Mouse (Mus musculus): ENCODE results near the gene Srgap1. TPM values are rescaled to one million over a fixed set of nuclear protein-coding genes. Genes with fewer than 3 reads are reported as not detected.

Gene Srgap1
- polyA plus RNA-seq, 1 experiment = 1.6 TPM

GRCm38 (mm10) chr10:122006606-122007005 is 40.5 kb downstream of the Srgap1 start:
- H3K27ac ChIP-seq (ENCODE audit: insufficient read depth, low read depth, low read length) = no peak overlapping the region
- TF ChIP-seq CTCF (IDR thresholded peaks at IDR 0.05; ENCODE audit: extremely low read depth, insufficient read length, insufficient replicate concordance, low read depth, low read length) (no peak), POLR2A (IDR thresholded peaks at IDR 0.05; ENCODE audit: low read depth, low read length) (no peak)
- no peaks in the 10 kb centered on the region for H3K27me3 ChIP-seq (ENCODE audit: control insufficient read depth, insufficient read depth, low read length)
- WGBS = 74% methylated on average over 5 of the region's 5 CpGs
- no peak overlapping the region for H3K4me3 ChIP-seq (ENCODE audit: low read depth, low read length)
- H3K36me3 ChIP-seq (ENCODE audit: control insufficient read depth, insufficient read depth, low read length) = no peaks in the 10 kb centered on the region
- H3K4me1 ChIP-seq (ENCODE audit: control insufficient read depth, insufficient read depth, insufficient read length, low read length) = peaks cover 9% of the 10 kb centered on the region; the same call in 1 of the 2 replicates

GRCm38 (mm10) chr10:122006151-122006550 is 41.0 kb downstream of the Srgap1 start:
- TF ChIP-seq CTCF (IDR thresholded peaks at IDR 0.05; ENCODE audit: extremely low read depth, insufficient read length, insufficient replicate concordance, low read depth, low read length) = no peak
- no peak for TF ChIP-seq POLR2A (IDR thresholded peaks at IDR 0.05; ENCODE audit: low read depth, low read length)
- Histone ChIP-seq H3K4me3 (ENCODE audit: low read depth, low read length) (no peak overlapping the region), H3K4me1 (ENCODE audit: control insufficient read depth, insufficient read depth, insufficient read length, low read length) (peaks cover 9% of the 10 kb centered on the region; the same call in 1 of the 2 replicates), H3K36me3 (ENCODE audit: control insufficient read depth, insufficient read depth, low read length) (no peaks in the 10 kb centered on the region), H3K27me3 (ENCODE audit: control insufficient read depth, insufficient read depth, low read length) (no peaks in the 10 kb centered on the region), H3K27ac (ENCODE audit: insufficient read depth, low read depth, low read length) (no peak overlapping the region)
- WGBS = 69% methylated on average over 6 of the region's 6 CpGs

- Histone ChIP-seq H3K27me3 (ENCODE audit: control insufficient read depth, insufficient read depth, low read length) (no peaks in the 10 kb centered on the region), H3K27ac (ENCODE audit: insufficient read depth, low read depth, low read length) (no peak overlapping the region), H3K4me3 (ENCODE audit: low read depth, low read length) (no peak overlapping the region), H3K36me3 (ENCODE audit: control insufficient read depth, insufficient read depth, low read length) (no peaks in the 10 kb centered on the region), H3K4me1 (ENCODE audit: control insufficient read depth, insufficient read depth, insufficient read length, low read length) (peaks cover 9% of the 10 kb centered on the region; the same call in 1 of the 2 replicates)
- TF ChIP-seq POLR2A (IDR thresholded peaks at IDR 0.05; ENCODE audit: low read depth, low read length) (no peak), CTCF (IDR thresholded peaks at IDR 0.05; ENCODE audit: extremely low read depth, insufficient read length, insufficient replicate concordance, low read depth, low read length) (no peak)
- WGBS = 25% methylated on average over 6 of the region's 6 CpGs
Observed at GRCm38 (mm10) chr10:122005560-122005959, 41.6 kb downstream of the Srgap1 start.

GRCm38 (mm10) chr10:122002930-122003329 is 44.2 kb downstream of the Srgap1 start:
- WGBS = 41% methylated on average over 6 of the region's 6 CpGs

GRCm38 (mm10) chr10:121998806-121999205 is 48.3 kb downstream of the Srgap1 start:
- H3K27me3 ChIP-seq (ENCODE audit: control insufficient read depth, insufficient read depth, low read length) = no peaks in the 10 kb centered on the region
- no peak for TF ChIP-seq POLR2A (IDR thresholded peaks at IDR 0.05; ENCODE audit: low read depth, low read length)
- TF ChIP-seq CTCF (IDR thresholded peaks at IDR 0.05; ENCODE audit: extremely low read depth, insufficient read length, insufficient replicate concordance, low read depth, low read length) = no peak
- H3K4me1 ChIP-seq (ENCODE audit: control insufficient read depth, insufficient read depth, insufficient read length, low read length) = peaks cover 6% of the 10 kb centered on the region; the same call in 1 of the 2 replicates
- H3K4me3 ChIP-seq (ENCODE audit: low read depth, low read length) = no peak overlapping the region
- H3K27ac ChIP-seq (ENCODE audit: insufficient read depth, low read depth, low read length) = no peak overlapping the region
- H3K36me3 ChIP-seq (ENCODE audit: control insufficient read depth, insufficient read depth, low read length) = no peaks in the 10 kb centered on the region
- WGBS = 34% methylated on average over 7 of the region's 7 CpGs

More at GRCm38 (mm10) chr10:122002930-122003329, 44.2 kb downstream of the Srgap1 start:
- Histone ChIP-seq H3K27ac (ENCODE audit: insufficient read depth, low read depth, low read length) (no peak overlapping the region), H3K4me3 (ENCODE audit: low read depth, low read length) (no peak overlapping the region), H3K4me1 (ENCODE audit: control insufficient read depth, insufficient read depth, insufficient read length, low read length) (peaks cover 9% of the 10 kb centered on the region; the same call in 1 of the 2 replicates), H3K36me3 (ENCODE audit: control insufficient read depth, insufficient read depth, low read length) (no peaks in the 10 kb centered on the region), H3K27me3 (ENCODE audit: control insufficient read depth, insufficient read depth, low read length) (no peaks in the 10 kb centered on the region)
- no peak for TF ChIP-seq POLR2A (IDR thresholded peaks at IDR 0.05; ENCODE audit: low read depth, low read length)
- no peak for TF ChIP-seq CTCF (IDR thresholded peaks at IDR 0.05; ENCODE audit: extremely low read depth, insufficient read length, insufficient replicate concordance, low read depth, low read length)

- Histone ChIP-seq H3K27ac (ENCODE audit: insufficient read depth, low read depth, low read length) (no peak overlapping the region), H3K27me3 (ENCODE audit: control insufficient read depth, insufficient read depth, low read length) (no peaks in the 10 kb centered on the region), H3K4me1 (ENCODE audit: control insufficient read depth, insufficient read depth, insufficient read length, low read length) (no peaks in the 10 kb centered on the region), H3K4me3 (ENCODE audit: low read depth, low read length) (no peak overlapping the region), H3K36me3 (ENCODE audit: control insufficient read depth, insufficient read depth, low read length) (no peaks in the 10 kb centered on the region)
- TF ChIP-seq POLR2A (IDR thresholded peaks at IDR 0.05; ENCODE audit: low read depth, low read length) (no peak), CTCF (IDR thresholded peaks at IDR 0.05; ENCODE audit: extremely low read depth, insufficient read length, insufficient replicate concordance, low read depth, low read length) (no peak)
- 87% methylated on average over 4 of the region's 4 CpGs for WGBS
Observed at GRCm38 (mm10) chr10:121996500-121996899, 50.6 kb downstream of the Srgap1 start.

GRCm38 (mm10) chr10:121995448-121995847 is 51.7 kb downstream of the Srgap1 start:
- TF ChIP-seq CTCF (IDR thresholded peaks at IDR 0.05; ENCODE audit: extremely low read depth, insufficient read length, insufficient replicate concordance, low read depth, low read length) = no peak
- H3K36me3 ChIP-seq (ENCODE audit: control insufficient read depth, insufficient read depth, low read length) = no peaks in the 10 kb centered on the region
- WGBS = 67% methylated on average over 4 of the region's 4 CpGs

More at GRCm38 (mm10) chr10:121995448-121995847, 51.7 kb downstream of the Srgap1 start:
- Histone ChIP-seq H3K4me1 (ENCODE audit: control insufficient read depth, insufficient read depth, insufficient read length, low read length) (no peaks in the 10 kb centered on the region), H3K4me3 (ENCODE audit: low read depth, low read length) (no peak overlapping the region), H3K27me3 (ENCODE audit: control insufficient read depth, insufficient read depth, low read length) (no peaks in the 10 kb centered on the region), H3K27ac (ENCODE audit: insufficient read depth, low read depth, low read length) (no peak overlapping the region)
